Mouse (Mus musculus) liver, embryonic 14 days (tissue): Measurements from ENCODE around the gene Plek2. TPM values are rescaled to one million over a fixed set of nuclear protein-coding genes. Genes with fewer than 3 reads are reported as not detected.

Source experiments
- polyA plus RNA-seq: library from polyadenylated mRNA; depleted of rRNA; stranded (reverse); fragments of >200 nt; gene quantifications from 2 replicates; pipeline ENCODE4 v1.2.3, GENCODE M21; 2012; rRNA removed

Plek2 gene
- 20.6 and 23.2 TPM in 2 replicates for polyA plus RNA-seq

GRCm38 (mm10) chr12:78906707-78907162 is at the start of gene Plek2:
Plek2 (minus strand) TSS chr12:78906964.

GRCm38 (mm10) chr12:78861496-78862253 is 45.1 kb downstream of the Plek2 start, which contains the start of the genes Atp6v1d and Eif2s1:
Atp6v1d (minus strand) TSS chr12:78861638.
Eif2s1 (plus strand) TSS chr12:78861819.

Other genes starting within 250 kb of the Plek2 start
- not detected in 2 replicates for gene Fam71d, start 215.4 kb downstream of the Plek2 start, polyA plus RNA-seq
- 3.1 and 3.7 TPM in 2 replicates for gene Mpp5, start 158.1 kb downstream of the Plek2 start, polyA plus RNA-seq
- gene Atp6v1d, start 45.3 kb downstream of the Plek2 start, polyA plus RNA-seq = 15.0 and 17.2 TPM in 2 replicates
- 59.2 and 64.4 TPM in 2 replicates for gene Eif2s1, start 45.1 kb downstream of the Plek2 start, polyA plus RNA-seq
- gene Tmem229b, start 100.7 kb upstream of the Plek2 start, polyA plus RNA-seq = 2.1 and 2.6 TPM in 2 replicates
- gene Plekhh1, start 122.2 kb upstream of the Plek2 start, polyA plus RNA-seq = 0.15 and 0.27 TPM in 2 replicates
- 3.3 and 3.5 TPM in 2 replicates for gene Pigh, start 182.7 kb upstream of the Plek2 start, polyA plus RNA-seq
- 0.02 and 0.07 TPM in 2 replicates for gene Arg2, start 223.8 kb upstream of the Plek2 start, polyA plus RNA-seq